Mouse (Mus musculus) inflammation-experienced regulatory T-cells, adult 6 months (primary cell): Measurements from ENCODE around the gene Bax. TPM values are rescaled to one million over a fixed set of nuclear protein-coding genes. Genes with fewer than 3 reads are reported as not detected.
A peak's percentile ranks its signal among the peaks of the same experiment; 100 is the strongest.
"Not testable (repeated sequence)": the region's sequence is repeated elsewhere in the genome, so short reads cannot be mapped to it uniquely, and the experiment has no call there.

Experiments
- ATAC-seq: one replicate; pipeline ENCODE4 v1.8.0; 2017
- polyA plus RNA-seq, 3 experiments: library from polyadenylated mRNA; unstranded; fragments of 100-300 nt; shearing (Covaris generic); gene quantifications; one replicate each; pipeline ENCODE4 v1.2.1; 2017

The Bax gene
- 100 to 1,000 TPM; 138 to 175 (median 143) TPM for polyA plus RNA-seq

- peak; percentile 81 for ATAC-seq
Observed at GRCm38 (mm10) chr7:45466283-45467089, at the start of gene Bax. Bax (minus strand) TSS chr7:45466898.

GRCm38 (mm10) chr7:45515436-45515835, 48.7 kb upstream of the Bax start:
- no peak for ATAC-seq

- no peak for ATAC-seq
Observed at GRCm38 (mm10) chr7:45514411-45514810, 47.7 kb upstream of the Bax start.

GRCm38 (mm10) chr7:45509912-45510787, 43.5 kb upstream of the Bax start, which contains the start of gene Nucb1:
Nucb1 (minus strand) TSS chr7:45510406.
- ATAC-seq: peak; percentile 92

- peak; percentile 20 for ATAC-seq
Observed at GRCm38 (mm10) chr7:45509181-45509882, 42.6 kb upstream of the Bax start.

- no peak for ATAC-seq
Observed at GRCm38 (mm10) chr7:45508561-45508960, 41.9 kb upstream of the Bax start.

- no peak for ATAC-seq
Observed at GRCm38 (mm10) chr7:45507583-45507982, 40.9 kb upstream of the Bax start.

- ATAC-seq: no peak
Observed at GRCm38 (mm10) chr7:45498427-45498826, 31.7 kb upstream of the Bax start.

- ATAC-seq: no peak
Observed at GRCm38 (mm10) chr7:45494548-45494947, 27.9 kb upstream of the Bax start.

- no peak for ATAC-seq
Observed at GRCm38 (mm10) chr7:45492951-45493350, 26.3 kb upstream of the Bax start.

- ATAC-seq: no peak
Observed at GRCm38 (mm10) chr7:45492225-45492844, 25.6 kb upstream of the Bax start.

GRCm38 (mm10) chr7:45491264-45491663, 24.6 kb upstream of the Bax start:
- ATAC-seq: no peak

GRCm38 (mm10) chr7:45490822-45491221, 24.1 kb upstream of the Bax start:
- no peak for ATAC-seq

- no peak for ATAC-seq
Observed at GRCm38 (mm10) chr7:45489578-45489977, 22.9 kb upstream of the Bax start.

- peak; percentile 46 for ATAC-seq
Observed at GRCm38 (mm10) chr7:45488293-45489204, 21.9 kb upstream of the Bax start, which contains the start of gene Dhdh. Dhdh (minus strand) TSS chr7:45488805.

- ATAC-seq: no peak
Observed at GRCm38 (mm10) chr7:45487861-45488292, 21.2 kb upstream of the Bax start.

- no peak for ATAC-seq
Observed at GRCm38 (mm10) chr7:45486761-45487415, 20.2 kb upstream of the Bax start, which contains the start of gene Gm45808. Gm45808 (minus strand) TSS chr7:45486811.

GRCm38 (mm10) chr7:45486158-45486557, 19.5 kb upstream of the Bax start:
- no peak for ATAC-seq

- not testable (repeated sequence) for ATAC-seq
Observed at GRCm38 (mm10) chr7:45484985-45485384, 18.3 kb upstream of the Bax start.

GRCm38 (mm10) chr7:45482166-45482565, 15.5 kb upstream of the Bax start:
- ATAC-seq: no peak
